Mouse (Mus musculus): ENCODE measurements around the gene A730015C16Rik. TPM values are rescaled to one million over a fixed set of nuclear protein-coding genes. Genes with fewer than 3 reads are reported as not detected.

Gene A730015C16Rik
- total RNA-seq (2014; fragmentation: Nextera tagmentation) (not detected in 2 replicates), total RNA-seq (2017) (0.42 TPM in 1 of 2 replicates, not detected in the other)

- ATAC-seq (replicated peaks; ENCODE audit: low FRiP score, low TSS enrichment, poor library complexity, severe bottlenecking): peak; percentile 31
Observed at GRCm38 (mm10) chr4:108848505-108848848, at the start of gene A730015C16Rik. TSS of gene A730015C16Rik (minus strand) at chr4:108848619.

- ATAC-seq (replicated peaks; ENCODE audit: low FRiP score, low TSS enrichment, poor library complexity, severe bottlenecking): no peak
Observed at GRCm38 (mm10) chr4:108890876-108891275, 42.5 kb upstream of the A730015C16Rik start.

- no peak for ATAC-seq (replicated peaks; ENCODE audit: low FRiP score, low TSS enrichment, poor library complexity, severe bottlenecking)
Observed at GRCm38 (mm10) chr4:108887456-108887855, 39.0 kb upstream of the A730015C16Rik start.

GRCm38 (mm10) chr4:108883815-108884214 lies 35.4 kb upstream of the A730015C16Rik start:
- ATAC-seq (replicated peaks; ENCODE audit: low FRiP score, low TSS enrichment, poor library complexity, severe bottlenecking): no peak

GRCm38 (mm10) chr4:108878963-108879822 lies 30.8 kb upstream of the A730015C16Rik start, which contains the start of gene Rab3b:
TSS of gene Rab3b (plus strand) at chr4:108879063.
- peak; percentile 97 for ATAC-seq (replicated peaks; ENCODE audit: low FRiP score, low TSS enrichment, poor library complexity, severe bottlenecking)

- no peak for ATAC-seq (replicated peaks; ENCODE audit: low FRiP score, low TSS enrichment, poor library complexity, severe bottlenecking)
Observed at GRCm38 (mm10) chr4:108877901-108878300, 29.5 kb upstream of the A730015C16Rik start.

- ATAC-seq (replicated peaks; ENCODE audit: low FRiP score, low TSS enrichment, poor library complexity, severe bottlenecking): no peak
Observed at GRCm38 (mm10) chr4:108873746-108874145, 25.3 kb upstream of the A730015C16Rik start.

- ATAC-seq (replicated peaks; ENCODE audit: low FRiP score, low TSS enrichment, poor library complexity, severe bottlenecking): peak; percentile 83
Observed at GRCm38 (mm10) chr4:108869730-108870374, 21.4 kb upstream of the A730015C16Rik start.

- ATAC-seq (replicated peaks; ENCODE audit: low FRiP score, low TSS enrichment, poor library complexity, severe bottlenecking): peak; percentile 86
Observed at GRCm38 (mm10) chr4:108866806-108867205, 18.4 kb upstream of the A730015C16Rik start.

- ATAC-seq (replicated peaks; ENCODE audit: low FRiP score, low TSS enrichment, poor library complexity, severe bottlenecking): peak; percentile 92
Observed at GRCm38 (mm10) chr4:108847715-108848504, 509 bp downstream of the A730015C16Rik start, which contains the start of gene Kti12. TSS of gene Kti12 (plus strand) at chr4:108847785.

- no peak for ATAC-seq (replicated peaks; ENCODE audit: low FRiP score, low TSS enrichment, poor library complexity, severe bottlenecking)
Observed at GRCm38 (mm10) chr4:108845824-108846569, 2.4 kb downstream of the A730015C16Rik start.

GRCm38 (mm10) chr4:108843336-108843735 lies 5.1 kb downstream of the A730015C16Rik start:
- ATAC-seq (replicated peaks; ENCODE audit: low FRiP score, low TSS enrichment, poor library complexity, severe bottlenecking): no peak

- no peak for ATAC-seq (replicated peaks; ENCODE audit: low FRiP score, low TSS enrichment, poor library complexity, severe bottlenecking)
Observed at GRCm38 (mm10) chr4:108841920-108842578, 6.4 kb downstream of the A730015C16Rik start.

- ATAC-seq (replicated peaks; ENCODE audit: low FRiP score, low TSS enrichment, poor library complexity, severe bottlenecking): no peak
Observed at GRCm38 (mm10) chr4:108838031-108838430, 10.4 kb downstream of the A730015C16Rik start.

GRCm38 (mm10) chr4:108835496-108835895 lies 12.9 kb downstream of the A730015C16Rik start:
- ATAC-seq (replicated peaks; ENCODE audit: low FRiP score, low TSS enrichment, poor library complexity, severe bottlenecking): no peak

- ATAC-seq (replicated peaks; ENCODE audit: low FRiP score, low TSS enrichment, poor library complexity, severe bottlenecking): no peak
Observed at GRCm38 (mm10) chr4:108834971-108835311, 13.5 kb downstream of the A730015C16Rik start.

- ATAC-seq (replicated peaks; ENCODE audit: low FRiP score, low TSS enrichment, poor library complexity, severe bottlenecking): peak; percentile 60
Observed at GRCm38 (mm10) chr4:108834115-108834970, 14.1 kb downstream of the A730015C16Rik start, which contains the start of gene Txndc12. TSS of gene Txndc12 (plus strand) at chr4:108834601.

GRCm38 (mm10) chr4:108833828-108834114 lies 14.6 kb downstream of the A730015C16Rik start:
- peak; percentile 41 for ATAC-seq (replicated peaks; ENCODE audit: low FRiP score, low TSS enrichment, poor library complexity, severe bottlenecking)
